Mouse (Mus musculus): ENCODE measurements around the gene Fbxw11.

Fbxw11 gene

GRCm38 (mm10) chr11:32625677-32626076, 16.8 kb upstream of the Fbxw11 start:
- peak; percentile 75 for DNase-seq

- DNase-seq = no peak
Observed at GRCm38 (mm10) chr11:32626079-32626478, 16.4 kb upstream of the Fbxw11 start.

- DNase-seq = peak; percentile 73
Observed at GRCm38 (mm10) chr11:32627900-32628299, 14.6 kb upstream of the Fbxw11 start.

- DNase-seq = no peak
Observed at GRCm38 (mm10) chr11:32629713-32630211, 12.8 kb upstream of the Fbxw11 start.

- DNase-seq = no peak
Observed at GRCm38 (mm10) chr11:32632671-32633070, 9.9 kb upstream of the Fbxw11 start.

- DNase-seq = no peak
Observed at GRCm38 (mm10) chr11:32633542-32633941, 9.0 kb upstream of the Fbxw11 start.

GRCm38 (mm10) chr11:32634143-32634542, 8.4 kb upstream of the Fbxw11 start:
- no peak for DNase-seq

- DNase-seq = no peak
Observed at GRCm38 (mm10) chr11:32634842-32635241, 7.7 kb upstream of the Fbxw11 start.

GRCm38 (mm10) chr11:32636275-32636674, 6.2 kb upstream of the Fbxw11 start:
- no peak for DNase-seq

GRCm38 (mm10) chr11:32638521-32639255, 3.8 kb upstream of the Fbxw11 start:
- peak; percentile 63 for DNase-seq

- no peak for DNase-seq
Observed at GRCm38 (mm10) chr11:32640617-32641016, 1.9 kb upstream of the Fbxw11 start.

- DNase-seq = peak; percentile 74
Observed at GRCm38 (mm10) chr11:32642899-32643886, 669 bp downstream of the Fbxw11 start.

GRCm38 (mm10) chr11:32644010-32644409, 1.5 kb downstream of the Fbxw11 start:
- DNase-seq = no peak

- DNase-seq = no peak
Observed at GRCm38 (mm10) chr11:32647265-32647664, 4.7 kb downstream of the Fbxw11 start.

- DNase-seq = no peak
Observed at GRCm38 (mm10) chr11:32650236-32650749, 7.8 kb downstream of the Fbxw11 start.

GRCm38 (mm10) chr11:32650893-32651590, 8.5 kb downstream of the Fbxw11 start:
- DNase-seq = no peak

GRCm38 (mm10) chr11:32651723-32652122, 9.2 kb downstream of the Fbxw11 start:
- DNase-seq = no peak

GRCm38 (mm10) chr11:32662082-32662656, 19.6 kb downstream of the Fbxw11 start:
- no peak for DNase-seq

- DNase-seq = no peak
Observed at GRCm38 (mm10) chr11:32665639-32666038, 23.1 kb downstream of the Fbxw11 start.

GRCm38 (mm10) chr11:32666983-32667382, 24.5 kb downstream of the Fbxw11 start:
- peak; percentile 90 for DNase-seq

- DNase-seq = no peak
Observed at GRCm38 (mm10) chr11:32671480-32671879, 29.0 kb downstream of the Fbxw11 start.

GRCm38 (mm10) chr11:32676777-32677176, 34.3 kb downstream of the Fbxw11 start:
- no peak for DNase-seq

All from cerebellum, adult 9-10 months (tissue).